Mouse (Mus musculus): ENCODE results near the gene Fgfr2. TPM values are rescaled to one million over a fixed set of nuclear protein-coding genes. Genes with fewer than 3 reads are reported as not detected.

The Fgfr2 gene
- polyA plus RNA-seq, 1 experiment from 2014 or later: 39.4 TPM

DNA sequence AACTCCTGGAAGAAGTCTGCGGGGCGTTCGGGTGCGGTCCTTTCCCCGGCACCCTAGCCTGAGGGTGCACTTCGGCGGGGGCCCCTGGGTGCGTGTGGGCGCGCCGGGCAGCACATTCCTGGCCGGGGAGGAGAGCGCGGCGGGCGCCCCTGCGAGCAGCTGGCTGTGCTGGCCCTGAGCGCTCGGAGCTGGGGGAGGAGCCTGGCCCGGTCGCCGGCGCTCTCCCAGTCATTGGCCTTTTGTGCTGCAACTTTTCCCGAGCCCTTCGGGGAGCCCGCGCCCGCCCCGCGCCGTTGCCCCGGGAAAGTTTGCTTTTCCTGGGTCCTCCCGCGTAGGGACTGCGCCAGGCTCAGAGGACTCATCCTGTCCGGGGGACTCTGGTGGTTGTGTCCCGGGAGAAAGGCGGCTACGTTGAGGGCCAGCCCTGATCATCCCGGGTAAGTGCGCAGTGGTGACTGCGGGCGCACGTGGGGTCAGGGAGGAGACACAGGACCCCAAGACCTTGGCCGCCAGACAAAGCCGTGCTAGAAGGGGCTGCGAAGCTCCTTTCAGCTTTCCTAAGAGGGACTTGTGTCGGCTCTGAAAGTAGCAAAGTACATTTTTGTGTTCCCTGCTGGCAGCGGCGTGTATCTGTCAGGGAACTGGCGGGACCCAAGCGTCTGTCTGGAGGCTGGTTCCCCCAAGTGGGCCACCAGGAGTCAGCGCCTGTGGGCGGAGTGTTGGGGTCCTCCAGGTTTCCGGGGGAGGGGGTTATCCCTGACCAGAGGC, 2477.0 kb downstream of the Fgfr2 start:
- Histone ChIP-seq H3K4me1 (replicated peaks) (peaks cover 51% of the 10 kb centered on the region), H3K27ac (peak overlapping the region; percentile 54), H3K9ac (replicated peaks) (peak overlapping the region; percentile 67), H3K9me3 (no peaks in the 10 kb centered on the region), H3K36me3 (no peaks in the 10 kb centered on the region), H3K4me3 (replicated peaks) (peak overlapping the region; percentile 54), H3K4me2 (replicated peaks) (peak overlapping the region; percentile 89), H3K27me3 (0 out of 2 replicates have a peak, but pooled peaks cover 5% of the 10 kb centered on the region)
- 1% methylated on average over 48 of the region's 55 CpGs for WGBS
- peak; percentile 83 for ATAC-seq

- Histone ChIP-seq H3K9ac (replicated peaks) (peak overlapping the region; percentile 67), H3K27ac (peak overlapping the region; percentile 54; the same call in 1 of the 2 replicates), H3K4me3 (replicated peaks) (peak overlapping the region; percentile 54), H3K9me3 (no peaks in the 10 kb centered on the region), H3K27me3 (0 out of 2 replicates have a peak, but pooled peaks cover 5% of the 10 kb centered on the region), H3K36me3 (no peaks in the 10 kb centered on the region), H3K4me1 (replicated peaks) (peaks cover 51% of the 10 kb centered on the region), H3K4me2 (replicated peaks) (peak overlapping the region; percentile 89)
- peak; percentile 15 for ATAC-seq
- WGBS: 21% methylated on average over 15 of the region's 15 CpGs
These were observed 2477.7 kb downstream of the Fgfr2 start for GRCm38 (mm10) chr7:130645332-130645993.

- 90% methylated on average over 9 of the region's 9 CpGs for WGBS
- Histone ChIP-seq H3K9me3 (no peaks in the 10 kb centered on the region), H3K4me3 (replicated peaks) (no peak overlapping the region), H3K4me2 (replicated peaks) (no peak overlapping the region), H3K36me3 (no peaks in the 10 kb centered on the region), H3K9ac (replicated peaks) (no peak overlapping the region), H3K4me1 (replicated peaks) (peaks cover 12% of the 10 kb centered on the region), H3K27ac (no peak overlapping the region), H3K27me3 (0 out of 2 replicates have a peak, but pooled peaks cover 5% of the 10 kb centered on the region)
- no peak for ATAC-seq
These were observed 2482.5 kb downstream of the Fgfr2 start for GRCm38 (mm10) chr7:130640681-130641080.

DNA sequence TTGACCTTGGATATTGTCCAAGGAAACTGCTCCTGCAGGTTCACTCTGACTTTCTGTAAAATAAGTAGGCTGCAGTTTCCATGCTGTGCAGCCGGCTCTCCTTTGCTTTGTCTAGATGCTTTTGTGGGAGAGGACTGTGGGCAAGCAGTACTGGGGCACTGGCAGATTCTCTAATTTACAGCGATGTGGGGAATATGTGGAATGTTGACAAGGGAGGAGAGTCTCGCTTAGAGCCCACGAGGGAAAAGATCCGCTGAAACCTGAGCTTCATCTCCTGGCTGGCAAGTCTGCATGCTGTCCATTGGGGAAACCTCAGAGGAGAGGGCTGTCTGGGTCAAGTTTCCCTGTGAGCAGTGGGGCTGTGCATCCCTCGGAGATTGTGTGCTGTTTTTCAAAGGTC, 2485.3 kb downstream of the Fgfr2 start:
- H3K4me3 ChIP-seq (replicated peaks): no peak overlapping the region
- no peaks in the 10 kb centered on the region for H3K4me1 ChIP-seq (replicated peaks)
- no peaks in the 10 kb centered on the region for H3K9me3 ChIP-seq
- 39% methylated on average over 6 of the region's 6 CpGs for WGBS
- no peak overlapping the region for H3K27ac ChIP-seq
- no peaks in the 10 kb centered on the region for H3K27me3 ChIP-seq
- ATAC-seq: no peak
- H3K9ac ChIP-seq (replicated peaks): no peak overlapping the region
- H3K4me2 ChIP-seq (replicated peaks): no peak overlapping the region
- H3K36me3 ChIP-seq: no peaks in the 10 kb centered on the region

DNA sequence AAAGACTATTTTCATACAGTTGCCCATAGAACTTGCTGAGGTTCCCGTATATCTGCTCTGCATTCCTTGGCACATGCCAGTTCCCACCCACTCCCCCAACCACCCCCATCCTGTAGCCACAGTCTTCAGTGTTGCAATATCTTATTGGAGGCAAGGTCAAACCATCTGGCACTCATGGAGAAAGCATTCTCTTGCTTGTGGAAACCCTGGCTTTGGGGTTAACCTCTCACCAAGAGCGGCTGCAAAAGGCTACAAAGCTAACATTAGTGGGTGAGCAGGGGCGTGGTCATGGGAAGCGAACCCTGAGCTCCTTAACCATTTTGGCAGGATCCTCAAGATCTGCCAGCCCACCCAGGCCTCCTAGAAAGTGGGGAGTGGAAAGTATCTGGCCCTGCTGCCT, 2486.2 kb downstream of the Fgfr2 start:
- Histone ChIP-seq H3K36me3 (no peaks in the 10 kb centered on the region), H3K4me1 (replicated peaks) (no peaks in the 10 kb centered on the region), H3K9me3 (no peaks in the 10 kb centered on the region), H3K4me3 (replicated peaks) (no peak overlapping the region), H3K27ac (no peak overlapping the region), H3K27me3 (no peaks in the 10 kb centered on the region), H3K4me2 (replicated peaks) (no peak overlapping the region), H3K9ac (replicated peaks) (no peak overlapping the region)
- WGBS: 86% methylated on average over 4 of the region's 4 CpGs
- no peak for ATAC-seq

DNA sequence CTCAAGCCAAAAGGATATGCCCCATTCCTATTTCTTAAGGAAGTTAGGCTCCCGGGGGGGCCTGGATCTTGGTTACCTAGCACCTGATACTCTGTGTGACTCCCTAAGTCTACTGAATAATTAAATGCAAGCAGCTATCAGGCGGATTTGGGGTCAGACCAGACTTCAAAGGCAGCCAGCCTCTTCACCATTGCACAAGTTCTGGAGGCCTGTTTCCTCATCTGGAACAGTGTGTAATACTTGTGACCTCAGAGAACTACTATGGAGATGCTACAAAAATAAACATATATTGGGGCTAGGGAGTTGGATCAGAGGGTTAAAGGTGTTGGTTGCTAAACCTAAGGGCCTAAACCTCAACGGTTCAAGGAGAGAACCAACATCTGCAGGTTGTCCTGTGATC, 2486.9 kb downstream of the Fgfr2 start:
- no peak overlapping the region for H3K4me2 ChIP-seq (replicated peaks)
- no peak overlapping the region for H3K4me3 ChIP-seq (replicated peaks)
- no peaks in the 10 kb centered on the region for H3K27me3 ChIP-seq
- no peak for ATAC-seq
- H3K9ac ChIP-seq (replicated peaks): no peak overlapping the region
- H3K27ac ChIP-seq: no peak overlapping the region
- no peaks in the 10 kb centered on the region for H3K9me3 ChIP-seq
- WGBS: 74% methylated on average over 3 of the region's 3 CpGs
- no peaks in the 10 kb centered on the region for H3K36me3 ChIP-seq
- H3K4me1 ChIP-seq (replicated peaks): 0 out of 2 replicates have a peak, but pooled peaks cover 2% of the 10 kb centered on the region

DNA sequence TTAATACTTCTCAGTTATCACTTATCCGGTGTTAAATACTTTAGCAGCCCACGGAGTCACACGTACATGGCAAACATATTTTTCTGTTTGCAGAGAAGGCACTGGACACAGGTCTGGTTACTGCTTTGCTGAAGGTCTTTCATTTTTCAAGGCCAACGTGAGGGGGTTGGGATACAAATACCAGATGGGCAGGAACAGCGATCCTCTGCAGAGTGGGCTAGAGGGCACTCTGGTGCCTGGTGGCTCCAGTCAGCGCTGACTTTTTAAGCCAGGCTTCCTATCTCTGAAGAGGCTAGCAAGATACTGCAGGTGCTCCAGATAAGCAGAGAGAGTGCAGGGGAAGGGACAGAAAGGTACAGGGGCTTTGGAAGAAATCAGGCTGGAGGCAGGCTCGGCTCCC, 2487.9 kb downstream of the Fgfr2 start:
- Histone ChIP-seq H3K27ac (no peak overlapping the region), H3K9me3 (no peaks in the 10 kb centered on the region), H3K4me3 (replicated peaks) (no peak overlapping the region), H3K4me2 (replicated peaks) (no peak overlapping the region), H3K36me3 (no peaks in the 10 kb centered on the region), H3K4me1 (replicated peaks) (0 out of 2 replicates have a peak, but pooled peaks cover 2% of the 10 kb centered on the region), H3K9ac (replicated peaks) (no peak overlapping the region), H3K27me3 (no peaks in the 10 kb centered on the region)
- WGBS: 62% methylated on average over 7 of the region's 7 CpGs
- no peak for ATAC-seq

DNA sequence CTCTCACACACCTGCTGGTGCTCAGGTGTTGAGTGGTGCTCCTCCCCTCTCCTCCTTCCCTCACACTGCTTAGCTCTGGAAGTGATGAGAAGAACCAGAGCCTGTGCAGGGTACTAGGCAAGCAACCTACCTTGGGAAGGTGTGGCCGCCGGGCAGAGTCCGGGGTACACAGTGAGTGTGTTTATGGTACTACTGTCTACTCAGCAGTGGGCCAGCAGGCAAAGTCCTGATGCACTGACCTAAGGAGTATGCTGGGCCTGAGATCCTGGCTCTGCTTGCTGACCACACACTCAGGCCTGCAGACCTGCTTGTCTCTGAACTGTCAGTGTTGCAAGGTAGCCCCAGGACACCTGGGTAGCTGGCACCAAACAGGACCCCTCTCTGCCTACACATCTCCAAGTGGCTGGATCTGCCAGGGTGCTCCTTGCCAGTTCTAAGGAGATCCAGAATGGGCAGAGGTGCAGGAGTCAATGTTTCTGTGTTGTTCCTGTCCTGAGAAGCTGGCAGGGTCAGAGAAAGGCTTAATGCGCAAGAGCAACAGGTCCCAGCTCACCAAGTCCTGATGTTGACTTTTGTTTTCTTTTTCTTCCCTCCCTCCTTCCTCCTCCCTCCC, 2488.8 kb downstream of the Fgfr2 start:
- 94% methylated on average over 4 of the region's 4 CpGs for WGBS
- no peaks in the 10 kb centered on the region for H3K36me3 ChIP-seq
- H3K27me3 ChIP-seq: no peaks in the 10 kb centered on the region
- H3K9ac ChIP-seq (replicated peaks): no peak overlapping the region
- 0 out of 2 replicates have a peak, but pooled peaks cover 2% of the 10 kb centered on the region for H3K4me1 ChIP-seq (replicated peaks)
- ATAC-seq: no peak
- H3K4me3 ChIP-seq (replicated peaks): no peak overlapping the region
- H3K4me2 ChIP-seq (replicated peaks): no peak overlapping the region
- no peak overlapping the region for H3K27ac ChIP-seq
- H3K9me3 ChIP-seq: no peaks in the 10 kb centered on the region

DNA sequence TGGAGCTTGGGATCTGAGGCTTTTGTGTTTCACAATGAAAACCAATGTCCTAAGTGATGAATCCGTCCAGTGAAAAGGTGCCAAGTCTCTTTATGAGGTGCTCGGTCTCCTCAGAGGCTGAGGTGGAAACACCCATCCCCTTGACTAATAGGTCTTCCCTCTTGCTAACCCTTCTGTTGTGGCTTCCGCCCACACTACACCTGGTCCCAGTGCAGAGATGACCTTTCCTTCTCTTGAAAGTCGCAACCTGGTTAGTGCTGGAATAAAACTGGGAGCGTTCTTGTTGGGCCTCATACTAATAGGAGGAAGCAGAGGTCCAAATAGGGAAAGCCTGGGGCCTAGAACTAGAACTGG, 2490.8 kb downstream of the Fgfr2 start:
- Histone ChIP-seq H3K9ac (replicated peaks) (no peak overlapping the region), H3K27me3 (no peaks in the 10 kb centered on the region), H3K36me3 (no peaks in the 10 kb centered on the region), H3K9me3 (no peaks in the 10 kb centered on the region), H3K27ac (no peak overlapping the region), H3K4me2 (replicated peaks) (no peak overlapping the region), H3K4me1 (replicated peaks) (0 out of 2 replicates have a peak, but pooled peaks cover 2% of the 10 kb centered on the region), H3K4me3 (replicated peaks) (no peak overlapping the region)
- no peak for ATAC-seq
- 89% methylated on average over 5 of the region's 5 CpGs for WGBS

DNA sequence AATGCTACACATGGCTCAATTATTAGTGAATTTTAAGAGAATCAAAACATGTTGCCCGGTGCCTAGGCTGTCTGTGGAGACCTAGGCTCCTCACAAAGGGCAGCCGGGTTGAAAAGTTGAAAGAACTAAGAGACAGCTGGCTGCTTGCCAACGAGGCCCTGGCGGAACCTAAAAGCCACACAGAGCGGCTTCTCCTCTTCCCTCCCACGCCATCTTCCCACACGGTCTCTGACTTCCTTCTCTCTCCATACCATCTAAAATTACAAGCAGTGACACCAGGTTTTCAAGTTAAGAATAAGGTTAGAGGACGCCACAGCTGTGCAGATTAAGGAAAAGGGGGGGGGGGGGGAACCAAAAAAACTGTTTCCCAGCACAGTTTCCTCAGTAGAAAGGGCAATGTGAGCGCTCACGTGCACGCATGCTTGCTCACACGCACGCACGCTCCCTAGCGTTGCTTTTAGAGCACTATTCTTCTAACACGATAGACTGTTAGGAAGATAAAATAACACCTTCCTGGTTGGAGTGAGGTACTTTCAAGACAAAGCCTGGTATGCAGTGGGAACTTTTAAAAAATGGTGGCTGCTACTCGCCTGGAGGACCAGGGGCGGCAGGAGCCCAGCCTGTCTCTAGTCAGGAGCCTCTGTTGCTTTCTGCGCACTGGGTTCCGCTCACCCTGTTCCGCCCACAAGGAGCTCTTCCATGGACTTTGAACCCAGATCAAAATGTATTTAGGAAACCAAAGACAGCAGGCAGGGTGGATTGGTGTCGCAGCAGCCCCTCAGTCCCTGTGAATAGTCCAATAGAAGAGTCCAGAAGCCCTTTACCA, 2491.4 kb downstream of the Fgfr2 start:
- 0 out of 2 replicates have a peak, but pooled peaks cover 2% of the 10 kb centered on the region for H3K4me1 ChIP-seq (replicated peaks)
- no peak overlapping the region for H3K27ac ChIP-seq
- no peak overlapping the region for H3K9ac ChIP-seq (replicated peaks)
- H3K36me3 ChIP-seq: no peaks in the 10 kb centered on the region
- H3K4me3 ChIP-seq (replicated peaks): no peak overlapping the region
- ATAC-seq: 0 out of 2 replicates have a peak, but pooled peaks have one; percentile 20
- no peaks in the 10 kb centered on the region for H3K9me3 ChIP-seq
- no peak overlapping the region for H3K4me2 ChIP-seq (replicated peaks)
- 61% methylated on average over 22 of the region's 22 CpGs for WGBS
- H3K27me3 ChIP-seq: no peaks in the 10 kb centered on the region

DNA sequence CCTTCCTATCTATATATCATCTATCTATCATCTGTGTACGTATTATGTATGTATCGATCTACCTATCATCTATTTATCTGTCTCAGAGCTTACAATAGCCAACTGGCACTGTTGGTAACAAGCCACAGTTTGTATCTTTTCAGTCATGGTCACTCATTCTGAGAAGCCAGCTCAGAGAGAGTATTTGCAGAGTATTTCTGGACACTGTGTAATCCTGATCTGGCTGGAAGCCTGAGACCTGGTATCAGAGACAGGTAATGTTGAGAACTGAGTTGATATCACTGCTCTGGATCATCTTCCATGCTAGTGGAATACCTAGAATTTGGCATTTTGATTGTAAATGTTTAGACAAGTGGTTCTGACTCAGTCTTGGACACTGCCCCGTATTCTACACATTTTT, 2492.2 kb downstream of the Fgfr2 start:
- Histone ChIP-seq H3K27me3 (no peaks in the 10 kb centered on the region), H3K4me2 (replicated peaks) (no peak overlapping the region), H3K9me3 (no peaks in the 10 kb centered on the region), H3K27ac (no peak overlapping the region), H3K9ac (replicated peaks) (no peak overlapping the region), H3K36me3 (no peaks in the 10 kb centered on the region), H3K4me3 (replicated peaks) (no peak overlapping the region), H3K4me1 (replicated peaks) (0 out of 2 replicates have a peak, but pooled peaks cover 2% of the 10 kb centered on the region)
- WGBS: 93% methylated on average over 3 of the region's 3 CpGs
- ATAC-seq: no peak

Measured in midbrain, embryonic 13.5 days (tissue).